Mouse (Mus musculus) olfactory bulb, adult 2 months (tissue): Measurements from ENCODE around the gene Tctn3.

Experiments
- CTCF ChIP-seq: fragments of 200-500 bp; IDR thresholded peaks from 2 replicates; pipeline ENCODE4 v1.5.1; 2012; ENCODE audit warnings: low read depth, mild to moderate bottlenecking, low read length, moderate library complexity; ENCODE audit not compliant: insufficient read depth
- POLR2A ChIP-seq: fragments of 200-500 bp; IDR thresholded peaks from 2 replicates; pipeline ENCODE4 v1.6.1; 2012; ENCODE audit warnings: mild to moderate bottlenecking, low read depth, low read length, moderate library complexity; ENCODE audit not compliant: insufficient read depth

DNA sequence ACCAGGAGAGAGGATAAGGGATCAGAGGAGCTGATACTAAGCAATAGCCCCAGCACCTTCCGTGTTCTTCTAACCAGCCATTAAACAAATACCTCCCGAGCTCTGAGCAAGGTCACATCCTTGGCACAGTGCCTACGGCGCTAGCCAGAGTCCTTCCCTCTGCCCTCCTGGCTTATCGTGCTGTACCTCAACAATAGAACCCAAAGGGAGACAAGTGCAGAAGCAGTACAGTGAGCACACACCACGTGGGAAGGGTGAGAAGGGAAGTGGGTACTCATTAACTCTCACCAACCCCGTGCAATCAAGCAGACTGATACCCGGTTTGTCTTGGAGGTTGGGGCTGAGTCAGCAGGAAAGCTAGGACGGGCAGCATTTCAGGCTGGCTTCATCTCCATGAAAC is 41.3 kb downstream of the Tctn3 start:
- TF ChIP-seq CTCF (no peak), POLR2A (no peak)
